Mouse (Mus musculus): ENCODE measurements around the gene Il11.

Il11 gene

GRCm38 (mm10) chr7:4741672-4742481 is 40.8 kb downstream of the Il11 start:
- no peak for DNase-seq

DNA sequence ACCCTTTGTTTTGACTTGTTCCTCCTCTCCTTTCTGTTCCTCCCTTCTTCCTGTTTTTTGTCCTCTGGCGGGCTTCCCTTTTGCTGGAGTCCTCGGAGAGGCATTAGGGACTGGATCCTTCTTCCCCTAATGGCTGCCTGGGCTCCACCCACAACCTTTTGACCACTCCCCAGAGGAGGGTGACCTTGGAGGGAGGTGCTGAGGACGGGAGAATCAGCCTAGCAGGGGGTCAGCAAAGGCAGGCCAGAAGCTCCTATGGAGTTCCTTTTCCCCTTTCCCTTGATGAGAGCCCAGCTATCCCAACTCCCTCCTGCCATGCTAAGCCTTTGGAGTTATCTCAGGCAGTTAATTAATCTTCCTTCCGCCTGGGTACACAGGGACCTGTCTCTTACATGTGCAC is 41.5 kb downstream of the Il11 start:
- peak; percentile 60 for DNase-seq

GRCm38 (mm10) chr7:4740309-4740727 is 42.3 kb downstream of the Il11 start:
- DNase-seq = no peak

DNA sequence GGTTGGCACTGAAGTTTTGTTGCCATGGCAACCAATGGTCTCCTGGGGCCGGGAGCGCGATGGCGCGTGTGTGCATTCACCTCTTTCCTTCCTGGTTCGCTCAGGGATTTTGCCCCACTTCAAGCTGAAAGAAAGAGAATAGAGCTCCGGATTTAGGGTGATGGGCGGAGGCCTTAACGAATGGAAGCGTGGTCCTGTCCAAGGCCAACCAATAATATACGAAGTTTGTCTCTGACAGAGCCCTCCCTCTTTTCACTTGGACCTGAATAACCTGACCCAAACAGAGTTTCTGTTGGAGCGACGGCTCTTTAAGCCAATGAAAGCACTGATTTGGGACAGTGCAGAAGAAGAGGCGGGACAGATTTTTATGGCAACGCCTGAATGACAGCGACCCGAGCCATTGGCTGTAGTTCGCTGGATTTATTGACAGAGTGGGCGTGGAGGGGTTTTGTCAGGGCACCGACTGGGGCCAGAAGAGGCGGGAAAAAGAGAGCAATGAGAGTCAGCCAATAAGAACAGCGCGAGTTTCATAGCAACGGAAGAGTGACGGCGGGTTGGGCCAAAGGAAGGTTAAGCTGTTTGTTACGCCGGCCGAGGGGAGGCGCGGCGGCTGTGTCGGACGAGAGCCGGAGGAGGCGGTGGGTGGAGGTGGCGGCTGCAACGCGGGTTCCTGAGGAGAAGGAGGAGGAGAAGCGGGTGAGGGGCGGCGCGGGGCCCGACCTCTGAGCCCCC is 42.9 kb downstream of the Il11 start, which contains the start of gene Kmt5c:
Gene Kmt5c, plus strand, starts transcription at position 572 of the 732 bp plus-strand sequence.
- DNase-seq = peak; percentile 97

DNA sequence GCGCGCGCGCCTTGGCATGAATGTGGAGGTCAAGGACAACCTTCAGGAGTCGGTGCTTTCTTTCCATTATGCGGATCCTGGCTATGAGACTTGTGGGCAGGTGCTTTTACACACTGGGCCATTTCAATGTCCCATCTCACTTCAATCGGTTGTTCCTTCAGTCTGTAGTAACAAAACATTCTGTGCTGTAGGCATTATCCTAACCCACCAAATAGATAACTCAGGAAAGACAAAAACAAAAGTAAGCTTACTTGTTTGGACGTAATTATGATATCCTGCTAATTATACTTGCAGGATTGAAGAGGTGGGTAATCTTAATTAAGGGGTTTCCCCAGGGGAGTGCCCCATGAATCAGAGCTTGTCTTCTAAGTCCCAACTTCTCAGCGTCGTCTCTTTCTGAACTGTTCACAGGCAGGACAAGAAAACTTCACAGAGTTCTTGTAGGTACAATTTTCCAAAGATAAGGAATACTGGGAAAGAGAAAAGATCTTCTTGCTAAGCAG is 43.6 kb downstream of the Il11 start:
- no peak for DNase-seq

DNA sequence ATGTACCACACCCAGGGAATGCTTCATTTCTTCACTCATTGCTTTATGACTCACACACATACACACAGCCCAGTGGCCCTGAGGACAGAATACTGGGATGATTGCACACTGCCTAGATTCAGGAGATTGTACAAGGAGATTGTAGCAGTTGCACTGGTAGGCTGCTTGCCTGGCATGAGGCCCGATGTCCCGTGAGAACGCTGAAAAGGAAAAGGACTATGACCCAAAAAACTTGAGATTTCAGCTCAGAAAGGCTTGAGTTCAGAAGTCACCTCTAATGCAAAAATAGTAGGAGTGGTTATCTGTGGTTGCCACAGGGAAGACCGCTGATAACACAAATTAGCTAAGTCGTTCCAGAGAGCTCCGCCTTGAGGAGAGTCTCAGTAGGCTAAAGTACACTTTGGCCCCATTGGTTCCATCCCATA is 49.7 kb downstream of the Il11 start:
- no peak for DNase-seq

DNA sequence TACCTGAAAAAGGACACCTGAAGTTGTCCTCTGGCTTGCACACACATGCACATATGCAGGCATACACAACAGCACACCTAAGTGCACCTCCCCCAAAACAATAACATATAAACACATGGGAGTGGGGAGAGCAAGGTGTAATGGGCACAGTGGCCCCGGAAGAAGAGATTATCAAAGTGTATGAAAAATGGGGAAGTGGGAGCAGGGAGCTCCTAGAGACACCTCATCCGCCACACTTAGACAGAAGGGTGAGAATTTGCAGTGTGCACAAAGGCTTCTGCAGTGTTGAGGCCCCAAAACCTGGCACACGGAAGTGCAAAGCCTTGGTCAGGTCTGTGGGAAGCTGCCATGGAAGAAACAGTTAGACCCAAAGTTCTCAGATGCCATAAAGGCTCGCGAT is 51.6 kb downstream of the Il11 start:
- DNase-seq = no peak

DNA sequence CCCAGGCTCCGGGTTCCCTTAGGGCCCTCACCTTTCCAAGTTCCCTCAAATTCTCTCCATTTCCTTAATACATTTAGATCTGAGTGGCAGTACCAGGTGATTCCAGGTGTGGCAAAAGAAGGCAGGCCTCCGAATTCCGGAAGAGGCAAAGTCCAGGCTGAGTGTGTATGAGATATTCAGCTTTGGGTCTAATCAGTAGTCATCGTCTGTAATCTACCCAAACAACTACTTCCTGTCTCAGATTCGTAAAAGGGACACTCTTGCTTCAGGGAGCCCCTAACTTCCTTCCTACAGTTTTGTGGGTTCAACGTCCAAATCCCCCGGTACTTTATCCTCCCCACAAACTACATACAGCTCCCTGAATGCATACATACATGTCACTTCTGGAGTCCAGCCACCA is 57.5 kb downstream of the Il11 start, which contains the start of gene Tmem150b:
Gene Tmem150b, minus strand, starts transcription at position 81 of the 400 bp plus-strand sequence.
- DNase-seq = no peak

- DNase-seq = peak; percentile 33
Observed at GRCm38 (mm10) chr7:4724359-4724758, 58.3 kb downstream of the Il11 start.

- DNase-seq = peak; percentile 42
Observed at GRCm38 (mm10) chr7:4723508-4723907, 59.2 kb downstream of the Il11 start.

Data from lung, postnatal 14 days (tissue).